Mouse (Mus musculus): ENCODE data around the gene Mast4.

The Mast4 gene

DNA sequence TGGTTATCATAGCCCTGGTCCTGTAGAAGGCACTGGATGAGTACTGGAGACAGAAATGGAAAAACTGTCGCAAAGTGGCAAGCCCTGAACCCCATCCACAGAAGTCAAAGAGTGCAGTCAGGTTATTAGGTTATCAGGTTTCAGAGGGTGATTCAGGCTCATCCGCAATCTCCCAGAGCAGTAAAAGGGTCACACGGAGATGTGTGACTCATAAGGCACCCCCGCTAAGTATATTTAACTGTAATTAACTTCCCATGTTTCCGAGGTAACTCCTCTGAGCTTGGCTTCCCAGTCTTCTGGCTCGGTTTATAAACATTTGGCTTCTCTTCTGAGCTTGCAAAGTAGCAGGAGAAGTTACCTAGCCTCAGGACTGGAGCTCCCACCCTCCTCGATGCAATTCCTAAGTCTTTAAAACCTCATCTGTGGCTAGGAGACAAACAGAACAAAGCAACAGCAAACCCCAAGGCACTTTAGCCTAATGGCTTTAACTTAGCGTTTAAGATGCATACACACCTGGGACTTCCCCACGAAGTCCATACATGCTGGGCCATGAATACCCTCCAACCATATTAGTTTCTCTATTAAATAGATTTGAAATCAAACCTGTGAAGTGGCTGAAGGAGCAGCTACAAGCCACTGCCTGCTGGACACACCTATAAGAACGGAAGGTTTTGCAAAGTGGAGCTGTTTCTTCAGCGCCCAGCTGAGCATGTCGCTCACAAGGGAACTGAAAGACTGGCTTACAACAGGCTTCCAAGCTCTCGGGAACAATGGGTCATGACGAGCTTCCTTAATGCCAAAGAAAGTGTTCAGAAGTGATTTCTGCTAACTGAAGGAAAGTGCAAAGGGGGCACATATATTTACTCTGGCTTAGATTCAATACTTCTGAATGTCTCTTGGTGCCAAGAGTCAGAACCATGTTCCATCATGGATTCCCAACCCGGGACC is 439.7 kb downstream of the Mast4 start:
- no peak for DNase-seq (ENCODE audit: extremely low spot score, low spot score)

DNA sequence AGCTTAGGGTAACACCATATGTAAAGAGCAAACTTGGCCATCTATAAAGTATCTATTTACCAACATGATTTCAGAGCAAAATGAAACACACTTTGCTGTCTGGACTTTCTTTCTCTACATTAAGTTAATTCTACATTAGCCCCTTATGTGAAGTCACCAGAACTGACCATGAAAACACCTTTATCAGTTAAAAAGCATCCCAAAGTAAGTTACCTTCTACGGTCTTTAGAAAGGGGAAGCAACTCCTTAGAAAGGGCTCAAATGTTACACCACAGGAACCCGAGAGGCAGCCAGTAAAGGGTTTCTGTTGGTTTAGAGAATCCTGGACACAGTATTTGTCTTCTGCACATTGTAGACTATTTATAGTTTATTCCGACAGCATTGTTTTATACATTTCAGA is 441.5 kb downstream of the Mast4 start:
- no peak for DNase-seq (ENCODE audit: extremely low spot score, low spot score)

GRCm38 (mm10) chr13:102889989-102890388 is 444.3 kb downstream of the Mast4 start:
- no peak for DNase-seq (ENCODE audit: extremely low spot score, low spot score)

- DNase-seq (ENCODE audit: extremely low spot score, low spot score), result no peak
Measured at GRCm38 (mm10) chr13:102889537-102889936, 444.8 kb downstream of the Mast4 start.

GRCm38 (mm10) chr13:102888895-102889490 is 445.3 kb downstream of the Mast4 start:
- DNase-seq (ENCODE audit: extremely low spot score, low spot score), result no peak

DNA sequence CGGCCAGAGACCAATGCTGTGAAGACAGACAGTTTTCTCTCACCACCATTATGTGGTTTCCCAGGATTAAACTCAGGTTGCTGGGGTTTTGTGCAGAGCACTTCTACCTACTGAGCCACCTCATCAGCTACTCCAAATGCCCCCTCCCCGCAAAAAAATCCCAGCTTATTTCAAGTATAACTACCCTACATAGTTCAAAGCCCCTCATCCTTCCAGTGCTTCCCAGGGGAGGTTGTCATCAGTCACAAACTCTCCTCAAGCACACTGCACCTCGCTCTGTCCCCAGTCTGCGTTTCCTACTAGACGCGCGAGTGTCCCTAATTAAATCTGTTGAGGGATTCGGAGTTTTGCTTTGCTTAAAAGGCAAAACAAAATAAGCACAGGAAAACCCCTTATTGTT is 446.1 kb downstream of the Mast4 start:
- no peak for DNase-seq (ENCODE audit: extremely low spot score, low spot score)

- DNase-seq (ENCODE audit: extremely low spot score, low spot score), result no peak
Measured at GRCm38 (mm10) chr13:102887534-102887933, 446.8 kb downstream of the Mast4 start.

DNA sequence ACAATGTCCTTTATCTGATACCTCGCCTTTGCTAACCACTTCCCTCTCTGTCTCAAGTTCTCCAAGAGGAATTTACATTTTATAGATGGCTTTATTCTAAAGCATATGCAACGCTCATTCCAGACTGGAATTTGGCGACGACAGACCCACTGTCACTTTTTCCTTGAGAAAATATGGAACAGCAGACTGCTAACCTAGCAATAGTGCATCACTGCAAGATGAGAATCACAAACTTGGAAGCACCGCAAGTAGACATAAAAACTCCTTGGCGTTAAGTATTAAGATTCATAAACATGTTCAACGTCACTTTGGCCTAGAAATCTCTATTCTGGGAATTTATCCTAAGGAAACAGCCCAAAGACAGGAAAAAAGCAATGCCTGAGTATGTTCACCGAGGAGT is 447.5 kb downstream of the Mast4 start:
- no peak for DNase-seq (ENCODE audit: extremely low spot score, low spot score)

DNA sequence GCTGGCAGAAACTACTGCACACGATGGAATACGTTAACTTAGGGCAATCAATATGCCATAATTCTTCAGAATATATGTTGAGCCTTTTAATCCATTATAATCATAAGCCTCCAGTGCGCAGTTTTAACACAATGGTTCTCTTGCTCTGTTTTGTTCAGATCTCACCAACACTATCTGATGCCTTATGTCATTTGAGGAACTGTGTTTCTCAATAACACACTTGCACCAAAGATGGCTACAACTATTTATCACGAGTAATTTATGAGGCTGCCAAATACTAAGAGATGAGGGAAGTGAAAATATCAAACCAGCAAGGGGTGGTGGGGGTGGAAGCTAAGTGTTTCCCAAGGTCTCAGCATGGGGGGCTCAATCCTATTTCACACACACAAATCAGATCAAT is 448.1 kb downstream of the Mast4 start:
- DNase-seq (ENCODE audit: extremely low spot score, low spot score), result no peak

GRCm38 (mm10) chr13:102880381-102881076 is 453.8 kb downstream of the Mast4 start:
- no peak for DNase-seq (ENCODE audit: extremely low spot score, low spot score)

GRCm38 (mm10) chr13:102878631-102879030 is 455.7 kb downstream of the Mast4 start:
- no peak for DNase-seq (ENCODE audit: extremely low spot score, low spot score)

- no peak for DNase-seq (ENCODE audit: extremely low spot score, low spot score)
Measured at GRCm38 (mm10) chr13:102877766-102878325, 456.5 kb downstream of the Mast4 start.

- no peak for DNase-seq (ENCODE audit: extremely low spot score, low spot score)
Measured at GRCm38 (mm10) chr13:102877154-102877553, 457.1 kb downstream of the Mast4 start.

DNA sequence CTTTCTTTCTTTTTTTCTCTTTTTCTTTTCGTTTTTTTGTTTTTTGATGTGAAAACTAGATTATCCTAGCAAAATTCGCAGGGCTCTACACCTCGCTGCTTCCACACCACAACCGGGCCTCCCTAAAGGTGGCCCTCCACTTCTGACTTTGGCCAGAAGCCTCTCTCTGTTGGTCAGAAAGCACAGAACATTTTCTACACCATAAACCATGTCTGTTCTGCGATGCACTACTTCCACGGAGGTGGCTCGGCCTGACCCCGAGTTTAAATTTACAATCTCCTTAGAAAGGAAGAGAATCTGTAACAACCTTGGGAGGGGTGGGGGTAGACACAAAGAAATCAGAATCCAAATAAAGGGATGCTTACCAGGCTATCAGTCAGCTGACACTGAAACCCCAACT is 458.8 kb downstream of the Mast4 start:
- no peak for DNase-seq (ENCODE audit: extremely low spot score, low spot score)

DNA sequence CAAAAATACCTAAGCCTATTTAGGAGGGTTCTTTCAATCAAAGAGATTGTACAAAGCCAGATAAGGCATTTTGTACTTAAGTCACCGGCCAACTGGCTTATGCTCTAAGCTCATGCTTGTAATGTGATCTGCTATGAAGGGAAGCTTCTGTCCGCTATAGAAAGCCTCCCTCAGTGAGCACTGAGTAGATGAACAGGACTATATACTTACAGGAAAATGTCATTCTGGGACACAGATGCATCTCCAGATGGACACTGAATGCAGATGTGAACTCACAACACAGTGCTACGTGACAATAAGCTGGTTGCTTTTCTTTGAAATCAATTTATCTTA is 459.2 kb downstream of the Mast4 start:
- no peak for DNase-seq (ENCODE audit: extremely low spot score, low spot score)

DNA sequence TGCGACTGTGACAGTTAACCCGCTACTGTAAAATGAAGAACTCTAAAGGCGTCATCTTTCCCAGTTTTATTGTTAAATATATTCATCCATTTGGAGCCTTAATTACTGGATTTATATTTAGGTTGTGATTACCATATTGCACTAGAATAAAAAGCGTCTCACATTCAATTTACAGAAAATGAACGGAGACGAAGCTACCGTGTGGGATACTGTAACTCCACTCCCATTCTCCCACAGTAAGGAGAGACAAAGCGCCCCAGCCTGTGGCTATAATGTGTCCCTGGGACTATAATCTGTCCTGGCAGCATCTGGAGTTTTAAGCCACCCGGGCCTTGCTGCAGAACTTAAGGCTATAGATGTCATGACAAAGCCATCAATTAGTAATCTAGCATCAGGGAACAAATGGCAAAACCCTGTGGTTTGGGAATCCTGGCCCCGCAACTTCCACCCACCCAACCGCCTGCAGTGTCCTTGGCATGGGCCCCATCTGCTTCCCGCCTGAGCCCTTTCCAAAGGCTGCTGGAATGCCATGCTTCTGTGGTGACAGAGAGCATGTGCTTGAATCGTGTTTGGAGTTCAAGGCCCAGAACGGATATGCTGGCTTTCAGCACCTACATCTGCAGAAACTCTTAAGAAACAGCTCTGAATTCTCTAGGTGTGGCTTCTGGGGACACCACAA is 459.7 kb downstream of the Mast4 start:
- no peak for DNase-seq (ENCODE audit: extremely low spot score, low spot score)

GRCm38 (mm10) chr13:102873412-102874016 is 460.8 kb downstream of the Mast4 start:
- no peak for DNase-seq (ENCODE audit: extremely low spot score, low spot score)

- DNase-seq (ENCODE audit: extremely low spot score, low spot score), result no peak
Measured at GRCm38 (mm10) chr13:102871380-102872104, 462.8 kb downstream of the Mast4 start.

DNA sequence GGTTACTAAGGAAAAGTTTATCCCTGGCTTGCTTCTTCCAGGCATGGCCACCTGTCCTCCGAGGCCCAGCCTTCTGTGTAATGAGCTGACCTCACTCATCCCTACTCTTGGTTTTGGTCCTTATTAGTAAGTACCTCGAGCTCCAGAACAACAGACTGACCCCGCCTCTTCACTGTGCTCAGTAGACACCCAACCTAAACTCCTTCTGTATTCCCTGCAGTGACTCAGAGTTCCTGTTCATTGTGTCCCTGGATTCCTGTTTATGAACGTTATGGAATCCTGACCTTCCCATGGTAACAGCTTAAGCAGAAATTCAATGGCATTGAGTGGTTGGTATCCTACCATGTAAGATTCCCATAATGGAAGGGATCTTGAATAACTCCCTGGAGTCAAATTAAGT is 464.8 kb downstream of the Mast4 start:
- no peak for DNase-seq (ENCODE audit: extremely low spot score, low spot score)

DNA sequence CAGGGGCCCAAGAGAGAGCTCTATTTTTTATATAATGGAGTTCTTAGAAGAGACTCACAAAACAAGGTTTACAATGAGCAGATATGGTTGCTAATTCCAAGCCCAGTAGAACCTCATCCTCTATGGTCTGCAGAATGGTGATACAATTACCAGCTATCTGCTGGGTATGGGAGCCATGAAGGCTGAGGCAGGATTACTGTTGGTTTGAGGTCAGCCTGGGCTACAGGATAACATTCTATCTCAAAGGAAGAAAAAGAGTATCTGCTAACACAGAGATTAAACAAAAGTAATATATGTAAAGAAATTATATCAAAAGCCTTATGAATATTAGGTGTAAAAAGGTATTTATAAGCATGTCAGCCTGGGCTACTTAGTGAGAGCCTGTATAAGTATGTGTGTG is 467.5 kb downstream of the Mast4 start:
- DNase-seq (ENCODE audit: extremely low spot score, low spot score), result no peak

Measured in neural tube, embryonic 10.5 days (tissue).